25 mouse cellular contexts compared by ENCODE assay signal in genomic region chr10:78095221-78095620, GRCm38 (mm10). TPM values are rescaled to one million over a fixed set of nuclear protein-coding genes. Genes with fewer than 3 reads are reported as not detected.
"Had no signal": no experiment of that assay in that cellular context is flagged by ENCODE, and none has a peak within 500 bp of the region (broad histone marks: within the 10 kb centered on the region; RNA-seq: fewer than 3 reads in every experiment).

No protein-coding gene starts in this region.

- H3K4me1 ChIP-seq: liver, embryonic 15.5 days; lung, embryonic 15.5 days; midbrain, embryonic 10.5 days; midbrain, embryonic 12.5 days; neural tube, embryonic 13.5 days; neural tube, embryonic 15.5 days had no signal

- H3K27ac ChIP-seq: liver, embryonic 13.5 days; liver, embryonic 15.5 days; lung, embryonic 15.5 days; midbrain, embryonic 10.5 days; midbrain, embryonic 12.5 days; neural tube, embryonic 13.5 days; neural tube, embryonic 15.5 days had no signal

- ATAC-seq: liver, postnatal 0 days; midbrain, embryonic 16.5 days had no signal

- H3K27me3 ChIP-seq: liver, embryonic 13.5 days; liver, embryonic 15.5 days; lung, embryonic 15.5 days; midbrain, embryonic 12.5 days; neural tube, embryonic 13.5 days; neural tube, embryonic 15.5 days had no signal

- H3K4me3 ChIP-seq: liver, embryonic 13.5 days; liver, embryonic 15.5 days; lung, embryonic 15.5 days; midbrain, embryonic 10.5 days; midbrain, embryonic 12.5 days; myocyte; neural tube, embryonic 13.5 days; neural tube, embryonic 15.5 days had no signal

- H3K36me3 ChIP-seq: liver, embryonic 13.5 days; liver, embryonic 15.5 days; lung, embryonic 15.5 days; midbrain, embryonic 10.5 days; midbrain, embryonic 12.5 days; neural tube, embryonic 13.5 days; neural tube, embryonic 15.5 days had no signal

- H3K4me2 ChIP-seq: liver, embryonic 13.5 days; liver, embryonic 15.5 days; lung, embryonic 15.5 days; midbrain, embryonic 12.5 days; neural tube, embryonic 13.5 days; neural tube, embryonic 15.5 days had no signal

- H3K9ac ChIP-seq: liver, embryonic 13.5 days; liver, embryonic 15.5 days; liver, postnatal 0 days; lung, embryonic 15.5 days; midbrain, embryonic 12.5 days; neural tube, embryonic 13.5 days; neural tube, embryonic 15.5 days had no signal

- H3K9me3 ChIP-seq: liver, embryonic 13.5 days; liver, embryonic 15.5 days; lung, embryonic 15.5 days; midbrain, embryonic 10.5 days; midbrain, embryonic 12.5 days; neural tube, embryonic 13.5 days; neural tube, embryonic 15.5 days had no signal

- DNase-seq: liver, embryonic 13.5 days; liver, postnatal 0 days; lung, adult 2 months; lung, postnatal 10 days; lung, postnatal 36 days; midbrain, embryonic 14.5 days; retina, postnatal 1 day; right cerebral cortex, adult 18-20 months; right cerebral cortex, postnatal 25 days; right cerebral cortex, postnatal 4 days; spleen, adult 18-20 months; thymus, adult 18-20 months; thymus, postnatal 25 days; thymus, postnatal 4 days had no signal

RNA-seq across cellular contexts. Expression of gene Aire, which starts 51.8 kb away (rescaled TPM):
- total RNA-seq: megakaryocyte, adult 5-6 weeks; megakaryocyte-erythroid progenitor cell, adult 5-6 weeks had no signal
- polyA plus RNA-seq: liver, embryonic 13.5 days; liver, embryonic 15.5 days; liver, postnatal 0 days; midbrain, embryonic 14.5 days; neural tube, embryonic 11.5 days had no signal

RNA-seq across cellular contexts. Expression of gene Dnmt3l, which starts 53.5 kb away (rescaled TPM):
- total RNA-seq: megakaryocyte-erythroid progenitor cell, adult 5-6 weeks had no signal
- polyA plus RNA-seq: liver, embryonic 13.5 days; liver, embryonic 15.5 days; liver, postnatal 0 days; midbrain, embryonic 12.5 days; midbrain, embryonic 14.5 days; midbrain, embryonic 16.5 days; neural tube, embryonic 11.5 days; neural tube, embryonic 13.5 days; neural tube, embryonic 15.5 days had no signal
